Mouse (Mus musculus): ENCODE measurements at regions not wholly inside any gene's neighbourhood (a gene's known extent, or its start where the extent isn't known, plus 50 kb on each side); places are given as distances from the start of the nearest gene placed in this dataset.

DNA sequence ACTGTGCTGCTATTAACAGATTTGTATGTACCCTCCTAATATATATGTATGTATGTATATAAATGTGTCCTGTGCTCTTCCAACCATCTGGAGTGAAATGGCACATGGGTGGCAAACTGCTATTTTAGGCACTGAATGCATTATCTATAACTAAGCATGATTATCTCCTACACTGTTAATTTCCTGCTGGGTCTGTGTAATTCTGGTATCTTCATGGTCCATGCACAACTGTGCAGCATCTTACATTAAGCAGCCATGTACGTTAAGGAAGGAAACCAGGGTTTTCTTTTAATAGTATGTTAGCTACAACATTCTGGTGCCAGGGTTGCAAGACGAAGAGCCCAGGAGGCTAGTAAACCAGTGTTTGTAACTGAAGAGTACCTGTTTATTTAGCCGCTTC is 521.3 kb downstream of the Efnb2 start:
- no peak for ATAC-seq (ENCODE audit: extremely low read depth, insufficient number of reproducible peaks, low FRiP score, poor library complexity, severe bottlenecking)
- no peak for TF ChIP-seq GATA2 (IDR thresholded peaks at IDR 0.05; ENCODE audit: borderline replicate concordance, low read depth, low read length)
- TF ChIP-seq POLR2AphosphoS5 (IDR thresholded peaks at IDR 0.05; ENCODE audit: insufficient replicate concordance, low read depth, low read length) = no peak
- no peak for TF ChIP-seq GATA1 (IDR thresholded peaks at IDR 0.05; ENCODE audit: borderline replicate concordance, low read length)
- TF ChIP-seq CTCF (IDR thresholded peaks at IDR 0.05; ENCODE audit: low read depth, low read length) = no peak
- no peak for TF ChIP-seq TAL1 (conservative IDR thresholded peaks at IDR 0.05; ENCODE audit: low read depth, low read length)

DNA sequence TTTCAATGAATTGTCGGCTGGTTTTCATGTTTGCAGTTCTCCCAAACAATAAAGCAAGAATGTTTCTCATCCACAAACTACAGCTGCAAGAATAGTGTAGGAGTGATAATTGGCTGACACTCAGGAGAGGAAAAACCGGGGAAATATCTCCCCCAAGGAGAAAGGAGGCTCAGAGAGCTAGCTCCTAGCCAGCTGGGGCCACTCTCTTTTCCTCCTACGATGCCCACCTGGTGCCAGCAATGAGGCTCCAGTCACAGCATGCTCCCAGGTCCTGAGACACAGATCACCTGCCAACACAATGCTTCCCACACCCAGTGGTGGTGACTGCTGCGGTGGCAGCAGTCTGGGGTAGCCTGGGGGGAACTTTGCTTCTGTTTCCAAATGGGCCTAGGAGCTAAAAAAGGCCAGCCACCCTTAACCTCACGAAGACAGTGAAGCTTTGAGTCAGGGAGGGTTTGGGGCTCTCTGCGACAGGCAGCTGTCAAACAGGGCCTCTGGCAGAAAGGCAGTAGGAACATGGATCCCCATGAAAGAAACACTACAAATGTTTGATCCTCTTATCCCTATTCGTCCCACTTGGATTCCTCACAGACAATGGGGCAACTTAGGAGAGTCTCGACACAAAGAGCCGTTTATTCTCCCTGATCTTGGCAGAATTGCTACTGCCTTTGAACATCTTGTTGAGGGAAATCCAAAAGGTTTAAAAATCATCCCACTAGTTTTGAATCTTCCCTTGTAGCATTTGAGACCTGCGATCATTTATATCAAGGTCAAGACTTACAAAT is 527.8 kb downstream of the Efnb2 start:
- no peak overlapping the region for H3K4me3 ChIP-seq (ENCODE audit: low read depth, low read length)
- peaks cover 3% of the 10 kb centered on the region; the same call in 1 of the 2 replicates for H3K27me3 ChIP-seq (ENCODE audit: insufficient read depth, low read length)
- DNase-seq (ENCODE audit: low spot score) = no peak
- no peak for ATAC-seq (ENCODE audit: extremely low read depth, insufficient number of reproducible peaks, low FRiP score, poor library complexity, severe bottlenecking)
- H3K9me3 ChIP-seq (replicated peaks) = no peaks in the 10 kb centered on the region
- H3K36me3 ChIP-seq (replicated peaks) = no peaks in the 10 kb centered on the region
- no peaks in the 10 kb centered on the region for H3K4me1 ChIP-seq (ENCODE audit: insufficient read depth, low read depth, low read length)
- TF ChIP-seq GATA2 (IDR thresholded peaks at IDR 0.05; ENCODE audit: borderline replicate concordance, low read depth, low read length) (no peak), POLR2AphosphoS5 (IDR thresholded peaks at IDR 0.05; ENCODE audit: insufficient replicate concordance, low read depth, low read length) (no peak), CTCF (IDR thresholded peaks at IDR 0.05; ENCODE audit: low read depth, low read length) (no peak), TAL1 (conservative IDR thresholded peaks at IDR 0.05; ENCODE audit: low read depth, low read length) (no peak), GATA1 (IDR thresholded peaks at IDR 0.05; ENCODE audit: borderline replicate concordance, low read length) (no peak)

More for the DNA sequence above, 521.3 kb downstream of the Efnb2 start:
- Histone ChIP-seq H3K36me3 (replicated peaks) (no peaks in the 10 kb centered on the region), H3K27me3 (ENCODE audit: insufficient read depth, low read length) (no peaks in the 10 kb centered on the region), H3K9me3 (replicated peaks) (no peaks in the 10 kb centered on the region), H3K4me1 (ENCODE audit: insufficient read depth, low read depth, low read length) (no peaks in the 10 kb centered on the region), H3K4me3 (ENCODE audit: low read depth, low read length) (no peak overlapping the region)
- DNase-seq (ENCODE audit: low spot score) = no peak

DNA sequence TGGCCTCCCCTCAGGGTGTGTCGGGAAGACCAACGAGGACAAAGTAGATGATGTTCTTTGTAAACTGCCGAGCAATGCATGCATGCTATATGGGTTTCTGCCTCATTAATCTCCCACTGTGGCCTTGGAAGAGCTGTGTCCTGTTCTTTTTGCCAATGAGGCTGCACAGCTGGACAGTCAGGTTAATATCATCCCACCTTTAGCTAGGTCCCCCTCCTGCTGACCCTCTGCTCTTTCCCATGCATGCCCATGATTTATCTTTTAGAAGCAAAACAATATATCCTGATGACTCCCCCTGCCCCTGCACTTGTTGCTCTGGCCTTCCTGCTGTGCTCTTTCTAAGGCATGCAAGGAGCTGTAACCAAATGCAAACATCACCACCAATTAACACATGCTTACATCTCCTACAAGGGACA is 529.1 kb downstream of the Efnb2 start:
- TF ChIP-seq GATA1 (IDR thresholded peaks at IDR 0.05; ENCODE audit: borderline replicate concordance, low read length) = no peak
- no peak for TF ChIP-seq CTCF (IDR thresholded peaks at IDR 0.05; ENCODE audit: low read depth, low read length)
- no peak for TF ChIP-seq TAL1 (conservative IDR thresholded peaks at IDR 0.05; ENCODE audit: low read depth, low read length)
- no peak for TF ChIP-seq POLR2AphosphoS5 (IDR thresholded peaks at IDR 0.05; ENCODE audit: insufficient replicate concordance, low read depth, low read length)
- no peak for TF ChIP-seq GATA2 (IDR thresholded peaks at IDR 0.05; ENCODE audit: borderline replicate concordance, low read depth, low read length)
- ATAC-seq (ENCODE audit: extremely low read depth, insufficient number of reproducible peaks, low FRiP score, poor library complexity, severe bottlenecking) (no peak), DNase-seq (ENCODE audit: low spot score) (no peak)
- H3K4me1 ChIP-seq (ENCODE audit: insufficient read depth, low read depth, low read length) = no peaks in the 10 kb centered on the region
- H3K9me3 ChIP-seq (replicated peaks) = no peaks in the 10 kb centered on the region
- peaks cover 3% of the 10 kb centered on the region; the same call in 1 of the 2 replicates for H3K27me3 ChIP-seq (ENCODE audit: insufficient read depth, low read length)
- no peak overlapping the region for H3K4me3 ChIP-seq (ENCODE audit: low read depth, low read length)
- no peaks in the 10 kb centered on the region for H3K36me3 ChIP-seq (replicated peaks)

DNA sequence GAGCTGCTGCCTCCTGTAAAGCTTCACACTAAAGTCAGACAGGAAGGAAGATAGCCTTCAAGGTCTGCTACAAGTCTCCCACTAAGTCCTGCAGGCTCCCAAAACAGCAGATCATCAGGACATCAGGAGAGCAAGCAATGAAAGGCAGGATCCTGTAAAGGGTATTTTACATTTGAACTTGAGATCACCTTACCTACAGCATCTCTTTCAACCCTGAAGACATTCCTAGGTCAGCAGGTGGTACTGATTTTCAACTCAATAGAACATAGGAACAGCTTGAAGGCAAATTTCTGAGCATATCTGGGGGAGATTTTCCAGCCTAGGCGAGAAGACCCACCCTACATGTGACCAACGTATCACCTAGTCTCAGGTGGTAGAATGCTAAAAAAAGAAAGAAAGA is 530.2 kb downstream of the Efnb2 start:
- TF ChIP-seq POLR2AphosphoS5 (IDR thresholded peaks at IDR 0.05; ENCODE audit: insufficient replicate concordance, low read depth, low read length) = no peak
- TF ChIP-seq GATA1 (IDR thresholded peaks at IDR 0.05; ENCODE audit: borderline replicate concordance, low read length) = no peak
- TF ChIP-seq TAL1 (conservative IDR thresholded peaks at IDR 0.05; ENCODE audit: low read depth, low read length) = no peak
- DNase-seq (ENCODE audit: low spot score) = no peak
- Histone ChIP-seq H3K4me1 (ENCODE audit: insufficient read depth, low read depth, low read length) (no peaks in the 10 kb centered on the region), H3K4me3 (ENCODE audit: low read depth, low read length) (no peak overlapping the region), H3K36me3 (replicated peaks) (no peaks in the 10 kb centered on the region), H3K27me3 (ENCODE audit: insufficient read depth, low read length) (peaks cover 3% of the 10 kb centered on the region; the same call in 1 of the 2 replicates), H3K9me3 (replicated peaks) (no peaks in the 10 kb centered on the region)
- ATAC-seq (ENCODE audit: extremely low read depth, insufficient number of reproducible peaks, low FRiP score, poor library complexity, severe bottlenecking) = no peak

DNA sequence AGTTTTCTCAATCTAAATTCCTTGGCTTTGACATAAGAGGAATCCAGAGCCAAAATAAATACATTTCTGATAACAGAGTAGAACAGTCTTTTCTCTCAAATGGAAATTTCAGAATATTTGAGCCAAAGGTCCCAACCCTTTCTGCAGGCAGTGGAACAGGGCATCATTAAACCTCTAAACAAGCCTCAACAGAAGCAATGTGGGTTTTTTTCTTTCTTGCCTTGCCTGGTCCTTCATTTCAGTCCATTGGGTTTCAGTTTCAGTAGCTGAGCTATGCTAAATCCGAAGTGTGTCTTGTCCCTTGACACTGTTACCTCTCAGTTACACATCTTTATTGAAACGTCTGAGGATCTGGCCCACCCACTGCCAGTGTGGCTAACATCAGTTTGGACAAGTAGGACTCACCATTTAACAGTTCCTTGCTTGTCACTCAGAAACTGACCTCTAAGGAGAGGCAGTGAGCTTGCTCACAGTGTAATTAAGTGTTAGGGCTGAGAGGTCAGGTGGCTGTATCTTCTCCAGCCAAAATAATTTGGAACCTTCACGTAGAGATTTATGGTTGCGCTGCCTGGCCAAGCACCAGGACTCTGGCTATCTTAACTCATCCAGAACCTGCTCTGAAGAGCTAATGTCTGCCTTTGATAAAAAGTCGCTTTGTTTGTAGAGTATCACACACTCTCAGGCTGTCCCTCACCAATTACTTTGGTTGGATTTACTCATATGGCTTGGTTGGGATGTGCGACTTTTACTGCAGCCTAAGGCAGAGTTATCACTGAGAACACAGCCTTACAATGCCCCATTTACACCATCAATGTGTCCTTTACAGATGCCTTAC is 545.2 kb downstream of the Efnb2 start:
- no peak for ATAC-seq (ENCODE audit: extremely low read depth, insufficient number of reproducible peaks, low FRiP score, poor library complexity, severe bottlenecking)

DNA sequence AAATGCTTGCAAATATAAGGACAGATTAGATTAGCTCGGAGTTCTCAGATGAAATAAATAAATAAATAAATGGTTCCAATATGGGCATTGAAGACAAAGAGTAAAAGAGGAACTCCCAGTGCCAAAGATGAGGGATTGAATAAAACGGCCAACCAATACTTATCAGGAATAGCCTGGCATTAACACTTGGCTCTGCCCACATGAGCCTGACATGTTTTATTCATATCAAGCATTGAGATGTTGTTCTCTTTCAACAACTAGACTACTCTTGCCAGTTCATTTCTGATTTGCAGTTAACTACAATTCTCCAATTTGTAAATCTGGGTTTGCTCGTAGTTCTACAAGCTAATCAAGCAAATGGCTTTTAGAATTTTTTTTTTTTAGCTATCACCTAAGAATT is 546.4 kb downstream of the Efnb2 start:
- ATAC-seq (ENCODE audit: extremely low read depth, insufficient number of reproducible peaks, low FRiP score, poor library complexity, severe bottlenecking) (no peak), DNase-seq (ENCODE audit: low spot score) (no peak)
- Histone ChIP-seq H3K36me3 (replicated peaks) (no peaks in the 10 kb centered on the region), H3K27me3 (ENCODE audit: insufficient read depth, low read length) (no peaks in the 10 kb centered on the region), H3K4me1 (ENCODE audit: insufficient read depth, low read depth, low read length) (no peaks in the 10 kb centered on the region), H3K9me3 (replicated peaks) (no peaks in the 10 kb centered on the region), H3K4me3 (ENCODE audit: low read depth, low read length) (no peak overlapping the region)
- no peak for TF ChIP-seq POLR2AphosphoS5 (IDR thresholded peaks at IDR 0.05; ENCODE audit: insufficient replicate concordance, low read depth, low read length)
- no peak for TF ChIP-seq CTCF (IDR thresholded peaks at IDR 0.05; ENCODE audit: low read depth, low read length)
- no peak for TF ChIP-seq TAL1 (conservative IDR thresholded peaks at IDR 0.05; ENCODE audit: low read depth, low read length)
- TF ChIP-seq GATA1 (IDR thresholded peaks at IDR 0.05; ENCODE audit: borderline replicate concordance, low read length) = no peak
- TF ChIP-seq GATA2 (IDR thresholded peaks at IDR 0.05; ENCODE audit: borderline replicate concordance, low read depth, low read length) = no peak

More for the DNA sequence above, 545.2 kb downstream of the Efnb2 start:
- TF ChIP-seq CTCF (IDR thresholded peaks at IDR 0.05; ENCODE audit: low read depth, low read length) = no peak
- TF ChIP-seq GATA1 (IDR thresholded peaks at IDR 0.05; ENCODE audit: borderline replicate concordance, low read length) = no peak
- no peak for TF ChIP-seq GATA2 (IDR thresholded peaks at IDR 0.05; ENCODE audit: borderline replicate concordance, low read depth, low read length)
- no peak for TF ChIP-seq POLR2AphosphoS5 (IDR thresholded peaks at IDR 0.05; ENCODE audit: insufficient replicate concordance, low read depth, low read length)
- TF ChIP-seq TAL1 (conservative IDR thresholded peaks at IDR 0.05; ENCODE audit: low read depth, low read length) = no peak
- DNase-seq (ENCODE audit: low spot score) = no peak
- H3K4me3 ChIP-seq (ENCODE audit: low read depth, low read length) = no peak overlapping the region
- H3K4me1 ChIP-seq (ENCODE audit: insufficient read depth, low read depth, low read length) = no peaks in the 10 kb centered on the region
- H3K9me3 ChIP-seq (replicated peaks) = no peaks in the 10 kb centered on the region
- no peaks in the 10 kb centered on the region for H3K36me3 ChIP-seq (replicated peaks)
- H3K27me3 ChIP-seq (ENCODE audit: insufficient read depth, low read length) = no peaks in the 10 kb centered on the region

Data from G1E (cell line).